Mouse (Mus musculus): Measurements from ENCODE around the gene Npff. TPM values are rescaled to one million over a fixed set of nuclear protein-coding genes. Genes with fewer than 3 reads are reported as not detected.

The Npff gene
- polyA plus RNA-seq, 1 experiment from 2014 or later: 2.0 TPM

GRCm38 (mm10) chr15:102510110-102510509, 14.6 kb downstream of the Npff start:
- Histone ChIP-seq H3K27ac (ENCODE audit: low read length) (peak overlapping the region; percentile 85), H3K4me1 (ENCODE audit: control insufficient read depth, insufficient read depth, low read length) (peaks cover 28% of the 10 kb centered on the region), H3K9ac (ENCODE audit: low read length) (peak overlapping the region; percentile 76), H3K9me3 (replicated peaks; ENCODE audit: control insufficient read depth, low read length) (no peaks in the 10 kb centered on the region), H3K36me3 (ENCODE audit: control insufficient read depth, insufficient read depth, low read length) (no peaks in the 10 kb centered on the region), H3K4me3 (replicated peaks; ENCODE audit: low read length) (peak overlapping the region; percentile 70), H3K4me2 (ENCODE audit: low read depth, low read length) (peak overlapping the region; percentile 95), H3K27me3 (ENCODE audit: control insufficient read depth, insufficient read depth, low read length) (no peaks in the 10 kb centered on the region)
- 6% methylated on average over 9 of the region's 9 CpGs for WGBS
- peak; percentile 41; the same call in 1 of the 2 replicates for ATAC-seq (ENCODE audit: insufficient read depth, low FRiP score)

GRCm38 (mm10) chr15:102508336-102508735, 16.4 kb downstream of the Npff start:
- H3K36me3 ChIP-seq (ENCODE audit: control insufficient read depth, insufficient read depth, low read length): no peaks in the 10 kb centered on the region; the same call in 1 of the 2 replicates
- WGBS: 78% methylated on average over 3 of the region's 3 CpGs
- no peak for ATAC-seq (ENCODE audit: insufficient read depth, low FRiP score)
- H3K27me3 ChIP-seq (ENCODE audit: control insufficient read depth, insufficient read depth, low read length): no peaks in the 10 kb centered on the region
- no peak overlapping the region for H3K4me2 ChIP-seq (ENCODE audit: low read depth, low read length)
- no peak overlapping the region for H3K4me3 ChIP-seq (replicated peaks; ENCODE audit: low read length)
- no peak overlapping the region for H3K9ac ChIP-seq (ENCODE audit: low read length)
- H3K27ac ChIP-seq (ENCODE audit: low read length): no peak overlapping the region
- H3K4me1 ChIP-seq (ENCODE audit: control insufficient read depth, insufficient read depth, low read length): peaks cover 28% of the 10 kb centered on the region
- no peaks in the 10 kb centered on the region for H3K9me3 ChIP-seq (replicated peaks; ENCODE audit: control insufficient read depth, low read length)

GRCm38 (mm10) chr15:102507561-102507960, 17.2 kb downstream of the Npff start:
- H3K9me3 ChIP-seq (replicated peaks; ENCODE audit: control insufficient read depth, low read length): no peaks in the 10 kb centered on the region
- no peak overlapping the region for H3K4me2 ChIP-seq (ENCODE audit: low read depth, low read length)
- H3K4me1 ChIP-seq (ENCODE audit: control insufficient read depth, insufficient read depth, low read length): peaks cover 27% of the 10 kb centered on the region
- ATAC-seq (ENCODE audit: insufficient read depth, low FRiP score): no peak
- H3K36me3 ChIP-seq (ENCODE audit: control insufficient read depth, insufficient read depth, low read length): no peaks in the 10 kb centered on the region; the same call in 1 of the 2 replicates
- no peak overlapping the region for H3K27ac ChIP-seq (ENCODE audit: low read length)
- no peaks in the 10 kb centered on the region for H3K27me3 ChIP-seq (ENCODE audit: control insufficient read depth, insufficient read depth, low read length)
- no peak overlapping the region for H3K9ac ChIP-seq (ENCODE audit: low read length)
- H3K4me3 ChIP-seq (replicated peaks; ENCODE audit: low read length): no peak overlapping the region

- no peaks in the 10 kb centered on the region for H3K9me3 ChIP-seq (replicated peaks; ENCODE audit: control insufficient read depth, low read length)
- H3K4me2 ChIP-seq (ENCODE audit: low read depth, low read length): no peak overlapping the region
- H3K27me3 ChIP-seq (ENCODE audit: control insufficient read depth, insufficient read depth, low read length): no peaks in the 10 kb centered on the region
- H3K27ac ChIP-seq (ENCODE audit: low read length): no peak overlapping the region
- WGBS: 88% methylated on average over 1 of the region's 1 CpGs
- H3K4me1 ChIP-seq (ENCODE audit: control insufficient read depth, insufficient read depth, low read length): peaks cover 20% of the 10 kb centered on the region
- no peak overlapping the region for H3K9ac ChIP-seq (ENCODE audit: low read length)
- no peak overlapping the region for H3K4me3 ChIP-seq (replicated peaks; ENCODE audit: low read length)
- H3K36me3 ChIP-seq (ENCODE audit: control insufficient read depth, insufficient read depth, low read length): peaks cover 5% of the 10 kb centered on the region
- ATAC-seq (ENCODE audit: insufficient read depth, low FRiP score): no peak
These were observed 17.9 kb downstream of the Npff start for GRCm38 (mm10) chr15:102506864-102507263.

- Histone ChIP-seq H3K9ac (ENCODE audit: low read length) (no peak overlapping the region), H3K4me2 (ENCODE audit: low read depth, low read length) (no peak overlapping the region), H3K27ac (ENCODE audit: low read length) (no peak overlapping the region), H3K4me3 (replicated peaks; ENCODE audit: low read length) (no peak overlapping the region), H3K4me1 (ENCODE audit: control insufficient read depth, insufficient read depth, low read length) (peaks cover 15% of the 10 kb centered on the region), H3K36me3 (ENCODE audit: control insufficient read depth, insufficient read depth, low read length) (peaks cover 9% of the 10 kb centered on the region), H3K27me3 (ENCODE audit: control insufficient read depth, insufficient read depth, low read length) (no peaks in the 10 kb centered on the region), H3K9me3 (replicated peaks; ENCODE audit: control insufficient read depth, low read length) (no peaks in the 10 kb centered on the region)
- 29% methylated on average over 2 of the region's 2 CpGs for WGBS
- ATAC-seq (ENCODE audit: insufficient read depth, low FRiP score): no peak
These were observed 18.3 kb downstream of the Npff start for GRCm38 (mm10) chr15:102506464-102506830.

- H3K4me1 ChIP-seq (ENCODE audit: control insufficient read depth, insufficient read depth, low read length): peaks cover 10% of the 10 kb centered on the region; the same call in 1 of the 2 replicates
- no peak overlapping the region for H3K4me3 ChIP-seq (replicated peaks; ENCODE audit: low read length)
- no peak overlapping the region for H3K4me2 ChIP-seq (ENCODE audit: low read depth, low read length)
- no peak for ATAC-seq (ENCODE audit: insufficient read depth, low FRiP score)
- WGBS: 76% methylated on average over 9 of the region's 9 CpGs
- peaks cover 14% of the 10 kb centered on the region for H3K36me3 ChIP-seq (ENCODE audit: control insufficient read depth, insufficient read depth, low read length)
- H3K9me3 ChIP-seq (replicated peaks; ENCODE audit: control insufficient read depth, low read length): no peaks in the 10 kb centered on the region
- H3K9ac ChIP-seq (ENCODE audit: low read length): no peak overlapping the region
- H3K27me3 ChIP-seq (ENCODE audit: control insufficient read depth, insufficient read depth, low read length): no peaks in the 10 kb centered on the region
- H3K27ac ChIP-seq (ENCODE audit: low read length): no peak overlapping the region
These were observed 18.8 kb downstream of the Npff start for GRCm38 (mm10) chr15:102505770-102506463.

- 62% methylated on average over 12 of the region's 12 CpGs for WGBS
- Histone ChIP-seq H3K4me3 (replicated peaks; ENCODE audit: low read length) (no peak overlapping the region), H3K36me3 (ENCODE audit: control insufficient read depth, insufficient read depth, low read length) (peaks cover 17% of the 10 kb centered on the region)
These were observed 19.5 kb downstream of the Npff start for GRCm38 (mm10) chr15:102505073-102505769.

GRCm38 (mm10) chr15:102503924-102504782, 20.6 kb downstream of the Npff start:
- Histone ChIP-seq H3K4me1 (ENCODE audit: control insufficient read depth, insufficient read depth, low read length) (no peaks in the 10 kb centered on the region), H3K27me3 (ENCODE audit: control insufficient read depth, insufficient read depth, low read length) (no peaks in the 10 kb centered on the region), H3K9me3 (replicated peaks; ENCODE audit: control insufficient read depth, low read length) (no peaks in the 10 kb centered on the region), H3K27ac (ENCODE audit: low read length) (no peak overlapping the region), H3K4me3 (replicated peaks; ENCODE audit: low read length) (no peak overlapping the region), H3K9ac (ENCODE audit: low read length) (no peak overlapping the region), H3K36me3 (ENCODE audit: control insufficient read depth, insufficient read depth, low read length) (peaks cover 26% of the 10 kb centered on the region), H3K4me2 (ENCODE audit: low read depth, low read length) (no peak overlapping the region)
- 86% methylated on average over 9 of the region's 9 CpGs for whole genome bisulfite sequencing
- no peak for ATAC-seq (ENCODE audit: insufficient read depth, low FRiP score)

More at GRCm38 (mm10) chr15:102505073-102505769, 19.5 kb downstream of the Npff start:
- H3K9ac ChIP-seq (ENCODE audit: low read length): no peak overlapping the region
- ATAC-seq (ENCODE audit: insufficient read depth, low FRiP score): no peak
- no peaks in the 10 kb centered on the region for H3K27me3 ChIP-seq (ENCODE audit: control insufficient read depth, insufficient read depth, low read length)
- peaks cover 7% of the 10 kb centered on the region; the same call in 1 of the 2 replicates for H3K4me1 ChIP-seq (ENCODE audit: control insufficient read depth, insufficient read depth, low read length)
- no peak overlapping the region for H3K27ac ChIP-seq (ENCODE audit: low read length)
- no peak overlapping the region for H3K4me2 ChIP-seq (ENCODE audit: low read depth, low read length)
- no peaks in the 10 kb centered on the region for H3K9me3 ChIP-seq (replicated peaks; ENCODE audit: control insufficient read depth, low read length)

- peaks cover 26% of the 10 kb centered on the region for H3K36me3 ChIP-seq (ENCODE audit: control insufficient read depth, insufficient read depth, low read length)
These were observed 21.3 kb downstream of the Npff start, which contains the start of gene Gm10337 for GRCm38 (mm10) chr15:102503447-102503846. Gene Gm10337 (plus strand): TSS chr15:102503722.

More at GRCm38 (mm10) chr15:102503447-102503846, 21.3 kb downstream of the Npff start, which contains the start of gene Gm10337:
- H3K27ac ChIP-seq (ENCODE audit: low read length): no peak within 1 kb of the TSS
- no peak for ATAC-seq (ENCODE audit: insufficient read depth, low FRiP score)
- no peak within 1 kb of the TSS for H3K9ac ChIP-seq (ENCODE audit: low read length)
- H3K4me2 ChIP-seq (ENCODE audit: low read depth, low read length): no peak within 1 kb of the TSS
- no peak within 1 kb of the TSS for H3K4me3 ChIP-seq (replicated peaks; ENCODE audit: low read length)
- no peaks in the 10 kb centered on the region for H3K4me1 ChIP-seq (ENCODE audit: control insufficient read depth, insufficient read depth, low read length)
- WGBS: 77% methylated on average over 1 of the region's 1 CpGs
- H3K27me3 ChIP-seq (ENCODE audit: control insufficient read depth, insufficient read depth, low read length): no peaks in the 10 kb centered on the region
- H3K9me3 ChIP-seq (replicated peaks; ENCODE audit: control insufficient read depth, low read length): no peaks in the 10 kb centered on the region
